Mouse (Mus musculus): ENCODE measurements around the gene Prkcd. TPM values are rescaled to one million over a fixed set of nuclear protein-coding genes. Genes with fewer than 3 reads are reported as not detected.
A peak's percentile ranks its signal among the peaks of the same experiment; 100 is the strongest.

The Prkcd gene
- polyA plus RNA-seq, 1 experiment, result 86.0 TPM

DNA sequence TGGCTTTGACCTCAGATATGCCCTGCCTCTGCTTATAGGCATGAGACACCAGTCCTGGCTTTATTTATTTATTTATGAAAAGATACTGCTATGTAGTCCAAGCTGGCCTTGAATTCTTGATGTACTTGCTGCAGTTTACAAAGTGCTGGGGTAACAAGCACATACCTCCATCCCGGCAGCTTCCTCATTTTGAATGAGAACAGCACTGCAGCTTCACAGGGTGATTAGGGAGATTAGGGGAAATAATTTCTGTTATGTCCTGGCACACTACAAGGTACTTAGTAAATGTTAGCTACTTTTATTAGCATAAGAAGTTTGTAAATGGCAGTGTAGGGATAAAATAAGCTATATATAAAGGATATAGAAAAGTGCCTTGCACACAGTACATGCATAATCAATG, 29.5 kb upstream of the Prkcd start:
- no peak overlapping the region for H3K4me3 ChIP-seq (replicated peaks; ENCODE audit: insufficient read depth, low read depth, low read length)
- 98% methylated on average over 1 of the region's 1 CpGs for WGBS
- no peaks in the 10 kb centered on the region for H3K27me3 ChIP-seq (ENCODE audit: control insufficient read depth, insufficient read depth, low read length)
- no peak for DNase-seq
- TF ChIP-seq CTCF (IDR thresholded peaks at IDR 0.05; ENCODE audit: borderline replicate concordance, insufficient read depth, low read depth, low read length), result no peak
- TF ChIP-seq POLR2A (IDR thresholded peaks at IDR 0.05; ENCODE audit: borderline replicate concordance, insufficient read depth, low read length), result no peak
- H3K27ac ChIP-seq (ENCODE audit: insufficient read depth, low read length), result no peak overlapping the region
- H3K4me1 ChIP-seq (ENCODE audit: control insufficient read depth, insufficient read depth, low read length), result no peaks in the 10 kb centered on the region; the same call in 1 of the 2 replicates

DNA sequence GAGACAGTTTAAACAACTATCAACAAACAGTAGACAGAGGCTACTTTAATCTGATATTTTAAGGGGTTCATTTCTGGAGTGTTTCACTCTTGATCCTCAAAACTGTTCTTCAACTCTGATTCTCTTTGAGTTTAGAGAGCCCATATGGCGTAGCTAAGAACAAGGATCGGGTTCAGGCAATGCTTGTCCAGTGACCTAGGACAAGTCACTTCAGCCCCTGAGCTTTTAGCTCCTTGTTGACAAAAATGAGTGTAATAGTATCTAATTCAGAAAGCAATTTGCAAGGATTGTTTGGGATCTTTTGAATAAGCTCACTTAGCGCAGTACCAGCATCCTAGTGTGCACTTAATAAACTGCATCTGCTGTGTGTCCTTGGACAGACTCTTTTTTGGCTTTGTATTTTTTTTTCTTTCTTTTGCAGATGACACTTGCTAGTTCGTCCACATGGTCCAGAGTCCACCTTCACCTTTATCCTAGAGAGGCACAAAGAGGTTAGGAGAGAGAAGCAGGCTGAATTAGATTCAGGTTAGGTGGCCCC, 28.8 kb upstream of the Prkcd start:
- Histone ChIP-seq H3K27ac (ENCODE audit: insufficient read depth, low read length) (peak overlapping the region; percentile 77; the same call in 1 of the 2 replicates), H3K27me3 (ENCODE audit: control insufficient read depth, insufficient read depth, low read length) (no peaks in the 10 kb centered on the region), H3K4me1 (ENCODE audit: control insufficient read depth, insufficient read depth, low read length) (no peaks in the 10 kb centered on the region; the same call in 1 of the 2 replicates), H3K4me3 (replicated peaks; ENCODE audit: insufficient read depth, low read depth, low read length) (peak overlapping the region; percentile 81)
- DNase-seq, result peak in 1 of 2 experiments; percentile 9
- no peak for TF ChIP-seq POLR2A (IDR thresholded peaks at IDR 0.05; ENCODE audit: borderline replicate concordance, insufficient read depth, low read length)
- TF ChIP-seq CTCF (IDR thresholded peaks at IDR 0.05; ENCODE audit: borderline replicate concordance, insufficient read depth, low read depth, low read length), result no peak
- 27% methylated on average over 4 of the region's 4 CpGs for WGBS

DNA sequence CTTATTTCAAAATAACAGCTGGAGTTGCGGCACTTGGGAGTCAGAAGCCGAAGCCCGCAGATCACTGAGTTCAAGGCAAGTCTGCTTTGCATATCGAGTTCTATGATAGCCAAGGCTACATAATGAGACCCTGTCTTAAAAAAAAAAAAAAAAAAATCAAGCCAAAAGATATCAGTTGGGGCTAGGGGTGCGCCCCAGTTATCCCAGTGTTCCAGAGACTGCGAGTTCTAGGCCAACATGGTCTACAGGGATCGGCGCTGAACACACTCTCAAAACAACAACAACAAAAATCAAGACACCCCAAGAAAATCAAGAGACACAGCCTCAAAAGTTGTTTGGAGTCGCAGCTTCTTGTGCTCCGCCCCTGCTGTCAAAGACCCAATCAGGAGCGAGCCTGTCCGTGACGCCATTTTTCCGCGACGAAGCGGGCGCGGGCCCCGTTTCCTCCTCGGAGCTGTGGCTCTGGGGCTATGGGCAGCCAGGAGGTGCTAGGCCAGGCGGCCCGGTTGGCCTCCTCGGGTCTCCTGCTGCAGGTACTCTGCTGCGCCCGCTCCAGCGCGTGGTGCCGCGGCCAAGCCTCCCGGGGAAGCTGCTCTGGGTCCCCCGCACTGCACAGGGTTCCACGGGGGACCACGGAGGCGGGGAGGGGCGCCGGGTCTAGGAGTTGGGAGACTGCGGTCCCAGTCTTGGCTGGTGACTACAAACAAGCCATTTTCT, 28.1 kb upstream of the Prkcd start, which contains the start of gene Rft1:
Gene Rft1 (plus strand): TSS at position 418 of the 717 bp plus-strand sequence.
- DNase-seq, result peak; percentile 96 to 99
- Histone ChIP-seq H3K27ac (ENCODE audit: insufficient read depth, low read length) (peak within 1 kb of the TSS; percentile 77), H3K4me3 (replicated peaks; ENCODE audit: insufficient read depth, low read depth, low read length) (peak within 1 kb of the TSS; percentile 81), H3K27me3 (ENCODE audit: control insufficient read depth, insufficient read depth, low read length) (no peaks in the 10 kb centered on the region), H3K4me1 (ENCODE audit: control insufficient read depth, insufficient read depth, low read length) (no peaks in the 10 kb centered on the region; the same call in 1 of the 2 replicates)
- 2% methylated on average over 38 of the region's 38 CpGs for WGBS
- TF ChIP-seq POLR2A (IDR thresholded peaks at IDR 0.05; ENCODE audit: borderline replicate concordance, insufficient read depth, low read length) (peak; percentile 93), CTCF (IDR thresholded peaks at IDR 0.05; ENCODE audit: borderline replicate concordance, insufficient read depth, low read depth, low read length) (no peak)

DNA sequence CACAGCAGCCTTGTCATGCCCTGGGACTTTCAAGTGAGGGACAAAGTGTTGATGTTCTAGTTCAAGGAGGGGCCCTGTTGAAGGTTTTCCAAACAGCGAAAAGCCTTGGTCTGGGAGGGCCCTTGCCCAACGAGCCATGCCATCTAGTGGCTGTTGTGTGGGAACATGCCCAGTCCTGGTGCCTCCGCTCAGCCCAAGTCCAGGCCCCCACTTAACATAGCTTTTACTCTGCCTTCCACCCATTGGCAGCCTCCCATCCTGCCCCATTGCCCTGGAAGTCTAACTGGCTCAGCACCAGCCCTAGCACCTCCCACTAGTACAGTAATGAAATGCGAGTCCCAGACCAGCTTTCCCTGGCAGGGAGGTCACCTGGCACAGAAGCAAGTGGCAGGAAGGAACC, 25.0 kb upstream of the Prkcd start:
- DNase-seq, result peak; percentile 27 to 53
- 9% methylated on average over 4 of the region's 4 CpGs for WGBS
- Histone ChIP-seq H3K4me1 (ENCODE audit: control insufficient read depth, insufficient read depth, low read length) (no peaks in the 10 kb centered on the region; the same call in 1 of the 2 replicates), H3K4me3 (replicated peaks; ENCODE audit: insufficient read depth, low read depth, low read length) (no peak overlapping the region), H3K27me3 (ENCODE audit: control insufficient read depth, insufficient read depth, low read length) (no peaks in the 10 kb centered on the region), H3K27ac (ENCODE audit: insufficient read depth, low read length) (no peak overlapping the region)
- TF ChIP-seq POLR2A (IDR thresholded peaks at IDR 0.05; ENCODE audit: borderline replicate concordance, insufficient read depth, low read length), result no peak
- TF ChIP-seq CTCF (IDR thresholded peaks at IDR 0.05; ENCODE audit: borderline replicate concordance, insufficient read depth, low read depth, low read length), result peak; percentile 54

DNA sequence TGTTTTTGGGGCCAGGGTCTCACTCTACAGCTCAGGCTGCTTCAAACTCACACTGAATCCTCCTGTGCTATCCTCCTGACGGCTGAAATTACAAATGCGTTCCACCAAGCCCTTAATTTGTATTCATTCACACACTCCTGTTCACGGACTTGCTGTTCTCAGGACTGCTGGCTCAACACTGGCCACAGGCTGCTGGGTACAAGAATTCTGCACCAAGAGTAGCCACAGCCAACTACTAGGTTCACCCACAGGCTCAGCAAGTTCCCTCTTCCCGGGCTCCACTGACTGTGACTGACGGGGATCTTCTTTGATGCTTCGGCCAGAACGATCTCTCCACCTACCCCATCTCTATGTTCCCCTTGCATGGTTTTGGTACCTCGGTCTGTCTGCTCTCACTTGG, 23.7 kb upstream of the Prkcd start:
- 90% methylated on average over 8 of the region's 8 CpGs for WGBS
- H3K27ac ChIP-seq (ENCODE audit: insufficient read depth, low read length), result no peak overlapping the region
- H3K4me1 ChIP-seq (ENCODE audit: control insufficient read depth, insufficient read depth, low read length), result peaks cover 4% of the 10 kb centered on the region
- DNase-seq, result no peak
- no peaks in the 10 kb centered on the region for H3K27me3 ChIP-seq (ENCODE audit: control insufficient read depth, insufficient read depth, low read length)
- no peak overlapping the region for H3K4me3 ChIP-seq (replicated peaks; ENCODE audit: insufficient read depth, low read depth, low read length)
- no peak for TF ChIP-seq POLR2A (IDR thresholded peaks at IDR 0.05; ENCODE audit: borderline replicate concordance, insufficient read depth, low read length)
- no peak for TF ChIP-seq CTCF (IDR thresholded peaks at IDR 0.05; ENCODE audit: borderline replicate concordance, insufficient read depth, low read depth, low read length)

DNA sequence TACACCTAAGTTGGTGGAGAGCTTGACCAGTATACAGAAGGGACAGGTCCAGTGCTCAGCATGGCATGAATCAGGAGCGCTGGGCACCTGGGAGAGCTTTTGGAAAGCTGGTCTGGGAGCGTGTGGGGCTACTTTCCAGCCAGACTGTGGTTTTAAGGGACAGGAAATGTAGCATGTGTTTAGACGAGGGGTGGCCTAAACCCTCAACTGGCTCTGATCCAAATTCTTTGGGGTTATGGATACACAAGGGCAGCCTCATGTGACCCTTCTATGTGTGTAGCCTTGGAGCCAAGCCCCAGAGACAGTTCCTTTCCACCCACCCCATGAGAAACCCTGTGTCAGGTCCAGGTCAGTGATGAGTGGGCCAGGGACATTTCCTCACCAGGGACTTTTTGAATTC, 22.5 kb upstream of the Prkcd start:
- Histone ChIP-seq H3K4me3 (replicated peaks; ENCODE audit: insufficient read depth, low read depth, low read length) (no peak overlapping the region), H3K27ac (ENCODE audit: insufficient read depth, low read length) (no peak overlapping the region), H3K4me1 (ENCODE audit: control insufficient read depth, insufficient read depth, low read length) (peaks cover 7% of the 10 kb centered on the region), H3K27me3 (ENCODE audit: control insufficient read depth, insufficient read depth, low read length) (no peaks in the 10 kb centered on the region)
- no peak for DNase-seq
- no peak for TF ChIP-seq POLR2A (IDR thresholded peaks at IDR 0.05; ENCODE audit: borderline replicate concordance, insufficient read depth, low read length)
- TF ChIP-seq CTCF (IDR thresholded peaks at IDR 0.05; ENCODE audit: borderline replicate concordance, insufficient read depth, low read depth, low read length), result no peak
- WGBS, result 56% methylated on average over 3 of the region's 3 CpGs

DNA sequence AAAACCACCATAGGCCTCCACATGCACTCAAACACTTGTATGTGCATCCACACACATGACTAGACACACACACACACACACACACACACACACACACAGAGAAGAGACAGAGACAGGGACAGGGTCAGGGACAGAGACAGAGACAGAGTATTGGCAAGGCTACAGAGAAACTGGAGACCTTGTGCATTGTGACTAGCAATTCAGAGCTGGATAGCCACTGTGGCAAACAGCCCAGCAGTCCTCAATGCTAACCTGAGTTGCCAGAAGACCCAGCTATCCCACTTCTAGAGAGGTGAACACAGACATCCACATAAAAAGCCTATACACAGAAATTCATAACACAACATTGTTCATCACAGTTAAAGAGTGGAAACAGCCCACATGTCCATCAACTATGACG, 20.5 kb upstream of the Prkcd start:
- 100% methylated on average over 1 of the region's 1 CpGs for WGBS
- Histone ChIP-seq H3K27me3 (ENCODE audit: control insufficient read depth, insufficient read depth, low read length) (no peaks in the 10 kb centered on the region), H3K27ac (ENCODE audit: insufficient read depth, low read length) (no peak overlapping the region), H3K4me3 (replicated peaks; ENCODE audit: insufficient read depth, low read depth, low read length) (no peak overlapping the region), H3K4me1 (ENCODE audit: control insufficient read depth, insufficient read depth, low read length) (peaks cover 7% of the 10 kb centered on the region)
- DNase-seq, result no peak
- TF ChIP-seq CTCF (IDR thresholded peaks at IDR 0.05; ENCODE audit: borderline replicate concordance, insufficient read depth, low read depth, low read length), result no peak
- no peak for TF ChIP-seq POLR2A (IDR thresholded peaks at IDR 0.05; ENCODE audit: borderline replicate concordance, insufficient read depth, low read length)

DNA sequence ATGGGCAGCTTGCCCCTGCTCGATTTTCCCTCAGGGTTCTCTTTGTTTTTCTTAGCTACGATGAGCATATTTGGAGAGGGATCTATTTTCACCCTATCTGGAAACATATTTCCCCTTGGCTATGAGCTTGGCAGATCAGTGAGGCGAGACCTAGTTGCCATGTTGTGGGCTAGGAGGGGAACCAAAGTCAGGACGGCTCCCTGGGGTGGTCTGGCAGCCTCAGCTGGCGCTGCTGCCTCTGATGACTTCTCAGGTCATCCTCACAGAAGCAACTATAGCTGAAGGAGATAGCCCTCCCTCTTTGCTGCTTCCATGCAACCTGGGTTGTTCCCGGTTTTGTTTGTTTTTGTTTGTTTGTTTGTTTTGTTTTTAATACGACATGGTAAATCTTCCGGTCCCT, 19.1 kb upstream of the Prkcd start:
- H3K27me3 ChIP-seq (ENCODE audit: control insufficient read depth, insufficient read depth, low read length), result no peaks in the 10 kb centered on the region
- TF ChIP-seq POLR2A (IDR thresholded peaks at IDR 0.05; ENCODE audit: borderline replicate concordance, insufficient read depth, low read length), result no peak
- no peak for TF ChIP-seq CTCF (IDR thresholded peaks at IDR 0.05; ENCODE audit: borderline replicate concordance, insufficient read depth, low read depth, low read length)
- H3K4me1 ChIP-seq (ENCODE audit: control insufficient read depth, insufficient read depth, low read length), result peaks cover 7% of the 10 kb centered on the region
- H3K4me3 ChIP-seq (replicated peaks; ENCODE audit: insufficient read depth, low read depth, low read length), result no peak overlapping the region
- 33% methylated on average over 8 of the region's 8 CpGs for WGBS
- peak in 1 of 2 experiments; percentile 28 for DNase-seq
- H3K27ac ChIP-seq (ENCODE audit: insufficient read depth, low read length), result no peak overlapping the region
